ENCODE assay signal across 8 mouse cellular contexts in the genomic region with DNA sequence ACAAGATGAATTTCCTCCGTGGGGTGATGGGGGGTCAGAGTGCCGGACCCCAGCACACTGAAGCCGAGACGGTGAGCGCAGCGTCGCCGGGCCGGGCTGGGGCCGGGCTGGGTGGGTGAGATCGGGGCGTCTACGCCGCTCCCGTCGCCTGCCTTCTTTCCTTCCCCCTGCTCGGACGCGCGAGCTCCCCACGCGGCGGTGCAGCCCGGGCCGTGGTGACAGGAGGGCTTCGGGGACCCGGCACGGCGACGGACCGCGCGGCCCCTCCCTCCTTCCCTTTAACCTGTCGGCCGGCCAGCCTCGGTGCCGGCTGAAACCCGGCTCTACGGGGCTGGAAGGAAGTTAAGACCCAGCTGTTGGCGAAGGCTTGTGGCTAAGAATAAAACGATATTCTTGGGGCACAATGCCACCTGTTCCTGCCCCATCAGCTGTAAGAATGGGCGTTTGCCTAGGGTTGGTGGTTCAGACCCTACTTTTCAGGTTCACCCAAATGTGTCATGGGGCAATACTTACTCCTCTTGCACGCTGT. TPM values are rescaled to one million over a fixed set of nuclear protein-coding genes. Genes with fewer than 3 reads are reported as not detected.
A peak's percentile ranks its signal among the peaks of the same experiment; 100 is the strongest.
DNase-seq lines count a peak whose midpoint lies in the region; ATAC-seq and TF ChIP-seq lines count a peak whose summit lies in the region.

No protein-coding gene starts in this region.

- peak overlapping the region; percentile 85 for H3K27ac ChIP-seq in embryonic facial prominence, embryonic 15.5 days (replicated peaks)
- H3K27ac ChIP-seq in heart, embryonic 13.5 days (replicated peaks): peak overlapping the region; percentile 83
- peak overlapping the region; percentile 68 for H3K27ac ChIP-seq in kidney, embryonic 16.5 days (ENCODE audit: low read length)
- H3K27ac ChIP-seq in small intestine, adult 2 months (ENCODE audit: insufficient read depth, low read depth, low read length): peak overlapping the region; percentile 51

- H3K27me3 ChIP-seq in Patski: no peaks in the 10 kb centered on the region
- H3K27me3 ChIP-seq in embryonic facial prominence, embryonic 15.5 days: no peaks in the 10 kb centered on the region
- H3K27me3 ChIP-seq in heart, embryonic 13.5 days (replicated peaks): no peaks in the 10 kb centered on the region
- H3K27me3 ChIP-seq in kidney, embryonic 16.5 days (ENCODE audit: insufficient read depth, low read length): no peaks in the 10 kb centered on the region
- no peaks in the 10 kb centered on the region for H3K27me3 ChIP-seq in small intestine, adult 2 months (ENCODE audit: control insufficient read depth, insufficient read depth, low read length)

- no peaks in the 10 kb centered on the region for H3K9me3 ChIP-seq in embryonic facial prominence, embryonic 15.5 days (replicated peaks)
- no peaks in the 10 kb centered on the region for H3K9me3 ChIP-seq in heart, embryonic 13.5 days
- no peaks in the 10 kb centered on the region for H3K9me3 ChIP-seq in kidney, embryonic 16.5 days (ENCODE audit: low read length)

- peak; percentile 56 for ATAC-seq in Patski
- ATAC-seq in embryonic facial prominence, embryonic 15.5 days (ENCODE audit: insufficient number of reproducible peaks, low FRiP score, low TSS enrichment, low read depth): peak; percentile 71
- peak; percentile 65 for ATAC-seq in heart, embryonic 13.5 days (ENCODE audit: extremely low read depth, insufficient number of reproducible peaks, low FRiP score, low TSS enrichment)
- ATAC-seq in kidney, embryonic 16.5 days (ENCODE audit: low FRiP score, low TSS enrichment): peak; percentile 80

- POLR2A ChIA-PET in Patski (lab: Charles Lee): interaction anchor here (0.5 to 1.1 kb wide), 3 partner anchors 9 to 94 kb away, joined by 3 to 6 read pairs (median 3); a partner anchor contains a TSS

- no peaks in the 10 kb centered on the region for H3K36me3 ChIP-seq in embryonic facial prominence, embryonic 15.5 days
- H3K36me3 ChIP-seq in heart, embryonic 13.5 days: peaks cover 2% of the 10 kb centered on the region; the same call in 1 of the 2 replicates
- H3K36me3 ChIP-seq in kidney, embryonic 16.5 days (ENCODE audit: insufficient read depth, low read length): no peaks in the 10 kb centered on the region
- H3K36me3 ChIP-seq in small intestine, adult 2 months (ENCODE audit: control insufficient read depth, insufficient read depth, low read length): no peaks in the 10 kb centered on the region

- H3K9ac ChIP-seq in embryonic facial prominence, embryonic 15.5 days: peak overlapping the region; percentile 95
- H3K9ac ChIP-seq in heart, embryonic 13.5 days: peak overlapping the region; percentile 93
- H3K9ac ChIP-seq in kidney, embryonic 16.5 days (replicated peaks; ENCODE audit: low read length): peak overlapping the region; percentile 87

- peak; percentile 71 for DNase-seq in CD4-positive, CD25-positive, alpha-beta regulatory T cell, adult 2 months (ENCODE audit: low read depth, low spot score)
- no peak for DNase-seq in Patski (ENCODE audit: low read depth, low spot score)
- peak; percentile 39 for DNase-seq in lung, postnatal 14 days
- DNase-seq in c-Kit-positive CD71-positive TER-119-positive erythroid progenitor cells, embryonic 14.5 days (ENCODE audit: low spot score): no peak

- peak overlapping the region; percentile 90 for H3K4me3 ChIP-seq in embryonic facial prominence, embryonic 15.5 days (replicated peaks)
- peak overlapping the region; percentile 74 for H3K4me3 ChIP-seq in heart, embryonic 13.5 days
- H3K4me3 ChIP-seq in kidney, embryonic 16.5 days (ENCODE audit: low read length): peak overlapping the region; percentile 91
- peak overlapping the region; percentile 95 for H3K4me3 ChIP-seq in small intestine, adult 2 months (ENCODE audit: low read depth, low read length)

- WGBS in embryonic facial prominence, embryonic 15.5 days: under 1% methylated on average over 41 of the region's 43 CpGs
- 0% methylated on average over 21 of the region's 43 CpGs for WGBS in heart, embryonic 13.5 days
- WGBS in kidney, embryonic 16.5 days: 1% methylated on average over 41 of the region's 43 CpGs
- WGBS in small intestine, adult 2 months: under 1% methylated on average over 34 of the region's 43 CpGs

- in situ Hi-C loops in Patski (cut with MboI; ENCODE audit: low pct_unique_long_range_greater_than_20kb): no loop called here

- H3K4me1 ChIP-seq in embryonic facial prominence, embryonic 15.5 days: peaks cover 20% of the 10 kb centered on the region
- peaks cover 43% of the 10 kb centered on the region for H3K4me1 ChIP-seq in heart, embryonic 13.5 days
- peaks cover 22% of the 10 kb centered on the region for H3K4me1 ChIP-seq in kidney, embryonic 16.5 days (ENCODE audit: insufficient read depth, low read length)
- peaks cover 14% of the 10 kb centered on the region; the same call in 1 of the 2 replicates for H3K4me1 ChIP-seq in small intestine, adult 2 months (ENCODE audit: control insufficient read depth, insufficient read depth, insufficient read length, low read length)

- TF ChIP-seq POLR2A in small intestine, adult 2 months (IDR thresholded peaks at IDR 0.05; ENCODE audit: low read depth, low read length): no peak

- H3K4me2 ChIP-seq in embryonic facial prominence, embryonic 15.5 days (replicated peaks): peak overlapping the region; percentile 71
- H3K4me2 ChIP-seq in heart, embryonic 13.5 days: peak overlapping the region; percentile 80
- H3K4me2 ChIP-seq in kidney, embryonic 16.5 days (replicated peaks; ENCODE audit: low read depth, low read length): peak overlapping the region; percentile 63

- no peak for TF ChIP-seq CTCF in Patski (IDR thresholded peaks at IDR 0.05)
- TF ChIP-seq CTCF in small intestine, adult 2 months (IDR thresholded peaks at IDR 0.05; ENCODE audit: extremely low read depth, insufficient read length, insufficient replicate concordance, low read depth, low read length): no peak

- CTCF ChIA-PET in Patski (lab: Charles Lee): interaction anchor here (0.9 to 1.3 kb wide), 2 partner anchors 16 to 20 kb away, joined by 3 to 8 read pairs; no protein-coding TSS in a partner anchor

RNA-seq across cellular contexts. Expression of a gene that starts 0.4 kb away (rescaled TPM):
- polyA plus RNA-seq in Patski (2021): 96.2 TPM
- 49.9 and 50.0 TPM in 2 replicates for polyA plus RNA-seq in embryonic facial prominence, embryonic 15.5 days (2015; fragmentation: Nextera tagmentation; extraction: Ambion mirVana)
- 30.2 and 32.1 TPM in 2 replicates for polyA plus RNA-seq in heart, embryonic 13.5 days (2015; fragmentation: Nextera tagmentation; extraction: Ambion mirVana)
- 40.0 and 40.5 TPM in 2 replicates for polyA plus RNA-seq in kidney, embryonic 16.5 days (2015; fragmentation: Nextera tagmentation; extraction: Ambion mirVana)
- 15.7 and 25.1 TPM in 2 replicates for polyA plus RNA-seq in small intestine, adult 2 months (2012; rRNA removed)

RNA-seq across cellular contexts. Expression of a gene that starts 54.6 kb away (rescaled TPM):
- 125 TPM for polyA plus RNA-seq in Patski (2021)
- polyA plus RNA-seq in embryonic facial prominence, embryonic 15.5 days (2015; fragmentation: Nextera tagmentation; extraction: Ambion mirVana): 144 and 151 TPM in 2 replicates
- polyA plus RNA-seq in heart, embryonic 13.5 days (2015; fragmentation: Nextera tagmentation; extraction: Ambion mirVana): 132 and 153 TPM in 2 replicates
- 155 and 169 TPM in 2 replicates for polyA plus RNA-seq in kidney, embryonic 16.5 days (2015; fragmentation: Nextera tagmentation; extraction: Ambion mirVana)
- polyA plus RNA-seq in small intestine, adult 2 months (2012; rRNA removed): 3.1 and 6.9 TPM in 2 replicates

Comparison
In these comparisons a context has a peak if more than half of its experiments do, and no peak if none do; other contexts are left out.
1. DNase-seq: peak in CD4-positive, CD25-positive, alpha-beta regulatory T cell, adult 2 months (single experiment) and lung, postnatal 14 days (single experiment); none in Patski (single experiment) and c-Kit-positive CD71-positive TER-119-positive erythroid progenitor cells, embryonic 14.5 days (single experiment).
2. RNA of a gene that starts 54.6 kb away (polyA plus RNA-seq): 155 to 169 TPM in kidney, embryonic 16.5 days, 144 to 151 TPM in embryonic facial prominence, embryonic 15.5 days, 132 to 153 TPM in heart, embryonic 13.5 days and 125 TPM in Patski (single experiment); 3.1 to 6.9 TPM in small intestine, adult 2 months; every median in the first group is over 10 times any median in the second.
3. Peak in every context shown above with its lines, with median percentiles within 50 percentile points of each other: ATAC-seq, H3K27ac ChIP-seq, H3K4me2 ChIP-seq, H3K4me3 ChIP-seq and H3K9ac ChIP-seq.